Comparison of ENCODE assay signal across 19 mouse cellular contexts in the genomic region with DNA sequence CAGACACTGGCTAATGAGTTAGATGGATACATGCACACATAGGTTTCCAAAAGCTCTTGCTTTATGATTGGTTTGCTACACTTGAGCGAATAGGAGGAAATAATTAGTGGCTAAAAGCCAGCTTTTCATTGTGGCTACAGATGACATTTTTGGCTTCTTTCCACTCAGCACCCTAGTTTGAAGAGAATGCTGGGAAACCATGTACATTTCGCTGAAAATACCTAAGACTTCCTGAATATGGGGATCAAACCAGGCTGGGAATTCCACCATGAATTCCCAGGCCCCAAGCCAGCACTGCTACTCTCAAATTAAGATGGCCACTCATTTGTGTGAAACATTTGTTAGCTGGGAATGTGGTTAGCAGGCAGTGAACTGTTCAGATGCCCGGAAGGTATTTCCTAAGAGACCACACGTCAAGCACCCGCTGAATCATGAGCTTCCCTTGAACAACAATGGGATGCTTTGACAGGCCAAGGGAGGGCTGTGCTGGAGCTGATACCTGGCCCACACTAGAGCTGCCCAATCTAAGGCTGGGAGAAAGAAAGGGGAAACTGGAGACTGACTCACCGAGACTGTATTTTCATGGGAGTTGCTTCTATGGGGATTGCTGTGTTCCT.
"Had no signal": no experiment of that assay in that cellular context is flagged by ENCODE, and none has a peak within 500 bp of the region (broad histone marks: within the 10 kb centered on the region; RNA-seq: fewer than 3 reads in every experiment).

No protein-coding gene starts in this region.

- H3K9ac ChIP-seq: limb, embryonic 12.5 days; limb, embryonic 15.5 days; liver, embryonic 14.5 days; liver, postnatal 0 days; lung, embryonic 14.5 days; midbrain, embryonic 12.5 days; midbrain, embryonic 15.5 days; neural tube, embryonic 13.5 days had no signal

- H3K36me3 ChIP-seq: limb, embryonic 12.5 days; limb, embryonic 15.5 days; midbrain, embryonic 12.5 days; midbrain, embryonic 15.5 days; neural tube, embryonic 13.5 days had no signal

- H3K27ac ChIP-seq: layer of hippocampus, adult 2 months; limb, embryonic 12.5 days; limb, embryonic 15.5 days; liver, embryonic 14.5 days; macrophage; midbrain, embryonic 12.5 days; midbrain, embryonic 15.5 days; neural tube, embryonic 13.5 days had no signal

- H3K27me3 ChIP-seq: limb, embryonic 12.5 days; limb, embryonic 15.5 days had no signal

- H3K9me3 ChIP-seq: limb, embryonic 12.5 days; limb, embryonic 15.5 days; midbrain, embryonic 12.5 days; midbrain, embryonic 15.5 days; neural tube, embryonic 13.5 days had no signal

- DNase-seq: kidney, postnatal 10 days; kidney, postnatal 4 days; layer of hippocampus, adult 9-11 months; left cerebral cortex, postnatal 4 days; liver, postnatal 0 days; lung, embryonic 14.5 days; thymus, adult 18-20 months; thymus, postnatal 36 days had no signal

- H3K4me1 ChIP-seq: limb, embryonic 12.5 days; limb, embryonic 15.5 days; midbrain, embryonic 12.5 days; midbrain, embryonic 15.5 days; neural tube, embryonic 13.5 days had no signal

- H3K4me3 ChIP-seq: layer of hippocampus, adult 2 months; limb, embryonic 12.5 days; limb, embryonic 15.5 days; midbrain, embryonic 12.5 days; midbrain, embryonic 15.5 days; myocyte; neural tube, embryonic 13.5 days had no signal

- ATAC-seq: liver, postnatal 0 days; lung, postnatal 0 days; midbrain, embryonic 15.5 days had no signal

- H3K4me2 ChIP-seq: limb, embryonic 12.5 days; limb, embryonic 15.5 days; liver, embryonic 11.5 days; lung, embryonic 14.5 days; midbrain, embryonic 12.5 days; midbrain, embryonic 15.5 days; neural tube, embryonic 13.5 days had no signal
